Mouse (Mus musculus) ES-Bruce4 (cell line): ENCODE measurements around the gene Klhdc3. TPM values are rescaled to one million over a fixed set of nuclear protein-coding genes. Genes with fewer than 3 reads are reported as not detected.

Experiments
- H3K27ac ChIP-seq: 2 replicates; pipeline ENCODE4 v1.5.1; 2012; ENCODE audit warnings: low read length, inconsistent platforms; ENCODE audit not compliant: insufficient read depth
- H3K27me3 ChIP-seq: 2 replicates; pipeline ENCODE4 v1.6.1; 2012; ENCODE audit warnings: mild to moderate bottlenecking, low read length, inconsistent platforms; ENCODE audit not compliant: control insufficient read depth, poor library complexity, insufficient read depth, severe bottlenecking
- H3K36me3 ChIP-seq: 2 replicates; pipeline ENCODE4 v1.6.1; 2012; ENCODE audit warnings: inconsistent platforms, mild to moderate bottlenecking, low read length, moderate library complexity; ENCODE audit not compliant: control insufficient read depth, poor library complexity, insufficient read depth, severe bottlenecking
- H3K4me1 ChIP-seq: one replicate; pipeline ENCODE4 v1.8.1; 2011; ENCODE audit warnings: low read length; ENCODE audit not compliant: control insufficient read depth, insufficient read depth
- H3K4me3 ChIP-seq: 2 replicates; pipeline ENCODE4 v1.5.1; 2011; ENCODE audit warnings: low read depth, mild to moderate bottlenecking, low read length
- H3K9ac ChIP-seq: 2 replicates; pipeline ENCODE4 v1.6.1; 2012; ENCODE audit warnings: low read depth, mild to moderate bottlenecking, inconsistent platforms; ENCODE audit not compliant: poor library complexity, severe bottlenecking
- H3K9me3 ChIP-seq: replicated peaks from 2 replicates; pipeline ENCODE4 v1.6.1; 2012; ENCODE audit warnings: mild to moderate bottlenecking, low read length, inconsistent platforms; ENCODE audit not compliant: control insufficient read depth, poor library complexity, insufficient read depth, severe bottlenecking
- CTCF ChIP-seq: IDR thresholded peaks from one replicate; pipeline ENCODE4 v1.8.1; 2011; ENCODE audit warnings: low read depth, low read length
- EP300 ChIP-seq: IDR thresholded peaks from 2 replicates; pipeline ENCODE4 v1.6.1; 2011; ENCODE audit warnings: low read depth, low read length; ENCODE audit not compliant: insufficient read depth
- POLR2A ChIP-seq: IDR thresholded peaks from one replicate; pipeline ENCODE4 v1.8.1; 2011; ENCODE audit warnings: low read length; ENCODE audit not compliant: insufficient read depth
- polyA plus RNA-seq: library from polyadenylated mRNA; stranded (reverse); fragments of >200 nt; gene quantifications from 2 replicates; pipeline ENCODE4 v1.2.4, GENCODE M21; 2011; ENCODE audit warnings: low read depth; ENCODE audit not compliant: missing spikeins, insufficient read depth, insufficient read length

Gene Klhdc3
- polyA plus RNA-seq, 1 experiment = 90.3 TPM

DNA sequence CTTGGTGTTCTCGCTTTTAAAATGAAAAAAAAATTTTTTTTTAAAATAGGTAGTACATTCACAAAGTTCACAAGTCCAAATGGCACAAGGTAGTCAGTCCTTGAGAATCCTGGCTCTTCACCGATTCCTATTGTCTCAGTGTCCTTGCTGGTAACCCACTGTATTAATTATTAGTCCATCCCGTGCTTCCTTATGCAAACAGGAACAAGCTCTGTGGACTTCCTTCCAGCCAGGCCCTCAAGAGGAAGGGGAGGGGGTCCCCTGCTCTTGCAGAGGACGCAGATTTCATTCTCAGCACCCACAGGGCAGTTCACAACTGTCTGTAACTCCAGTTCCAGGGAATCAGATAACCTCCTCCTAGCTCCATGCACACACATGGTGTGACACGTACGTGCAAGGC is 24.7 kb downstream of the Klhdc3 start:
- Histone ChIP-seq H3K36me3 (no peaks in the 10 kb centered on the region), H3K4me3 (no peak overlapping the region)

DNA sequence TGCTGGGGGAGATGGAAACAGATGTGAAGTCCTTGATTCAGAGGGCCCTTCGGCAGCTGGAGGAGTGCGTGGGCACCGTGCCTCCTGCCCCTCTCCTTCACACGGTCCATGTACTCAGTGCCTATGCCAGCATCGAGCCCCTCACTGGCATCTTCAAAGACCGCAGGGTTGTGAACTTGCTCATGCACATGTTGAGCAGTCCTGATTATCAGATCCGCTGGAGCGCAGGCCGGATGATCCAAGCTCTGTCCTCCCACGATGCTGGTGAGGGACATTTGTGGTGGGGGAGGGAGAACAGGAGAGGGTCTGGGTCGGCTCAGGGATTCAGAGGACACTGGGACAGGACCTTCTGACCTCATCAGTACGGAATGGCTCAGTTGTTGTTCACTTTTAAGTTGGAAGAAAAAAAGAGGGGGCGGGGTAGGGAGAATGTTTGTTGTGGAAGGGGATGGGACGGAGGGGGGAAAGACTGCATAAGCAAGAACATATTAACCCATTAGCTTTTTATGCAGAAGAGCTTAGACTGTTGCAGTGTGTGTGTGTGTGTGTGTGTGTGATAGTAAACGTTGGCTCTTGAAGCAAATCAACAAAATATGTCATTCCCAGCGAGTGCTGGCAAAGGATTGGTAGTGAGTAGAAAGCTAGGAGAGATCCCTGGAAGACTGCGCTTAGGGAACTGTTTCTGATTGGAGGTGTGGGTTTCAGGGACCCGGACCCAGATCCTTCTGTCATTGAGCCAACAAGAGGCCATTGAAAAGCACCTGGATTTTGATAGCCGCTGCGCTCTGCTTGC is 28.8 kb downstream of the Klhdc3 start:
- H3K27ac ChIP-seq = no peak overlapping the region
- H3K4me1 ChIP-seq = no peaks in the 10 kb centered on the region
- H3K9me3 ChIP-seq = no peaks in the 10 kb centered on the region
- no peaks in the 10 kb centered on the region for H3K27me3 ChIP-seq
- H3K9ac ChIP-seq = peak overlapping the region; percentile 69
- H3K4me3 ChIP-seq = peak overlapping the region; percentile 79
- TF ChIP-seq CTCF = no peak
- no peak for TF ChIP-seq EP300
- TF ChIP-seq POLR2A = no peak
- H3K36me3 ChIP-seq = peaks cover 6% of the 10 kb centered on the region; the same call in 1 of the 2 replicates

More for the DNA sequence above, 24.7 kb downstream of the Klhdc3 start:
- Histone ChIP-seq H3K9ac (no peak overlapping the region), H3K27ac (no peak overlapping the region), H3K9me3 (no peaks in the 10 kb centered on the region), H3K4me1 (no peaks in the 10 kb centered on the region), H3K27me3 (no peaks in the 10 kb centered on the region)
- TF ChIP-seq POLR2A (no peak), EP300 (no peak), CTCF (no peak)

DNA sequence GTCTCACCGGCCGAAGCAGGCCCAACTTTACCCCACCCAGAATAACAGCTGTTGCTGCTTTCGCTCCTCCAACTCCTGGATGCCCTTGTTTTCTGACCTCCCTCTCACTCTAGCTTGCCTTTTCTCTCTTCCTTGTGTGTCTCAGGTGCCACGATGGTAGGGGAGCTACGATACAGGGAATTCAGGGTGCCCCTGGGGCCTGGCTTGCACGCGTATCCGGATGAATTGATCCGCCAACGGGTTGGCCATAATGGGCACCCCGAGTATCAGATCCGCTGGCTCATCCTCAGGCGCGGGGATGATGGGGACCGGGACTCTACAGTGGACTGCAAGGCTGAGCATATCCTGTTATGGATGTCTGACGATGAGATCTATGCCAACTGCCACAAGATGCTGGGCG is 29.4 kb downstream of the Klhdc3 start:
- Histone ChIP-seq H3K9me3 (no peaks in the 10 kb centered on the region), H3K9ac (peak overlapping the region; percentile 69), H3K4me3 (peak overlapping the region; percentile 79), H3K27me3 (no peaks in the 10 kb centered on the region), H3K4me1 (no peaks in the 10 kb centered on the region), H3K27ac (no peak overlapping the region), H3K36me3 (peaks cover 6% of the 10 kb centered on the region; the same call in 1 of the 2 replicates)
- TF ChIP-seq EP300 (no peak), POLR2A (no peak), CTCF (no peak)

DNA sequence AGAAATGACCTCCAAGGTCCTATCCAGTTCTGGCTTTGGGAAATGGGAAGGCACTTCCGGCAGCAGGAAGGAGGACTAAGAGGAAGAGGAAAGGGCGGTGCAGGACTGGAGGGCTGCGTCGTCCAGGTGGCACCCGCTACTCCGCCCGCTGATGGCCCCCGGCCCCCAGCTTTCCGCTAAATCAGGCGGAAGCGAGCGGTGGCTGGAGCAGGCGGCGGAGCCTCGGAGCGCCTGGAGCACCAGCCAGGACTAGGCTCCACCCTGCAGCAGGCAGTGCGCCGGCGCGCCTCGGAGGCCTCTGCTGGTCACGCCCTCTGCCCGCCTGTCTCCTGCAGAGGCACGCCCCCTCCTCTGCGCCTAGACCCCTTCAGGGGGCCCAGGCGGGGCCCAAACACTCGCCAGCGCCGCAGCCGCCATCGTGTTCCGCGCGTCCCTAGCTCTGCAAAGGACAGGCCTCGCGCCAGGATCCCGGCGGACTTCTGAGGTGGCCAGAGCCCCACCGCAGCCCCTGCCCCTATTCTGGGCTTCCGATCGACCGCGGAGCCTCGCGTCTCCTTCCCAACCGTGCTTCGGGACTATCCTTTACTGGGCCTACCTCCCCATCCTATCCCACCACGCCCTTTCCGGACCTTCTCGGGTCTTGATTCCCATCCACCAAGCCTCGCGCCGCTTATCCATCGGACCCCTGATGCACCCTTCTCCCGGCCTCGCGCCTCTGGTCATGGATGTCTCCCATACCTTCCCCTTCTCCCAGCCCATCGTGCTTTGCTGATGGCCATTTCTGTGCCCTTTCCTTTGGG is 30.3 kb downstream of the Klhdc3 start, which contains the start of gene Cul7:
Cul7 (plus strand) TSS at position 106 of the 800 bp plus-strand sequence.
- H3K36me3 ChIP-seq = peaks cover 6% of the 10 kb centered on the region; the same call in 1 of the 2 replicates
- TF ChIP-seq EP300 (0 out of 2 replicates have a peak, but pooled peaks have one; percentile 26), POLR2A (peak; percentile 52), CTCF (no peak)

DNA sequence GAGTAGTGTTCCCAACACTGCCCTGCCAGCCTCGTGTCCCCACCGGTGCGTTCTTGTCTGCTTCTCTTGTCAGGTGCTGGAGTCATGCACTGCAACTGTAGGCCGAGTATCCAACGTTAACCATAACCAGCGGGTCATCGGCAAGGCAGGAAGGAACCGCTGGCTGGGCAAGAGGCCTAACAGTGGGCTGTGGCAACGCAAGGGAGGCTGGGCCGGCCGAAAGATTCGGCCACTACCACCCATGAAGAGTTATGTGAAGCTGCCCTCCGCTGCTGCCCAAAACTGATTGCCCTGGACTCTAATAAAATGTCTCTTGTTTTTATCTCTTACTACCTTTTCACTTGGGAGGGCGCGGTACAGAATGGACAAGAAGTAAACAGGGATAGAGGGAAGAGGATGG is 30.9 kb downstream of the Klhdc3 start:
- H3K4me1 ChIP-seq = no peaks in the 10 kb centered on the region
- peak overlapping the region; percentile 60 for H3K4me3 ChIP-seq
- H3K9me3 ChIP-seq = no peaks in the 10 kb centered on the region
- peak overlapping the region; percentile 37 for H3K27ac ChIP-seq
- no peak for TF ChIP-seq CTCF
- TF ChIP-seq EP300 = no peak
- TF ChIP-seq POLR2A = no peak
- H3K9ac ChIP-seq = peak overlapping the region; percentile 69
- peaks cover 6% of the 10 kb centered on the region; the same call in 1 of the 2 replicates for H3K36me3 ChIP-seq
- no peaks in the 10 kb centered on the region for H3K27me3 ChIP-seq

More for the DNA sequence above, 30.3 kb downstream of the Klhdc3 start, which contains the start of gene Cul7:
- Histone ChIP-seq H3K9me3 (no peaks in the 10 kb centered on the region), H3K27ac (peak within 1 kb of the TSS; percentile 49), H3K4me3 (peak within 1 kb of the TSS; percentile 79), H3K9ac (peak within 1 kb of the TSS; percentile 69), H3K4me1 (no peaks in the 10 kb centered on the region), H3K27me3 (no peaks in the 10 kb centered on the region)
